Mouse (Mus musculus) MEL (cell line): ENCODE measurements around the gene Ccdc159. TPM values are rescaled to one million over a fixed set of nuclear protein-coding genes. Genes with fewer than 3 reads are reported as not detected.

Experiments
- DNase-seq: peaks from one replicate; pipeline ENCODE4 v3.0.0; 2011; ENCODE audit warnings: low read depth, low spot score
- H3K27ac ChIP-seq: 2 replicates; pipeline ENCODE4 v1.5.1; 2012; ENCODE audit warnings: low read depth, mild to moderate bottlenecking, control low read depth, low read length, moderate library complexity; ENCODE audit not compliant: control insufficient read depth
- H3K27me3 ChIP-seq, 2 experiments: fragments of 150-350 bp in 1 of 2; sonication (generic) in 1 of 2; 2 replicates each; pipeline ENCODE4 v1.6.1; 2012; ENCODE audit warnings: low read length in 2 of 2, mild to moderate bottlenecking in 2 of 2, improper control_type of control experiment in 1 of 2, moderate library complexity in 1 of 2; ENCODE audit not compliant: insufficient read depth in 2 of 2, control insufficient read depth in 1 of 2
- H3K36me3 ChIP-seq, 2 experiments: 2 replicates each; pipeline ENCODE4 v1.6.1; 2012 to 2014; ENCODE audit warnings: low read length in 2 of 2, improper control_type of control experiment in 1 of 2, inconsistent platforms in 1 of 2, mild to moderate bottlenecking in 1 of 2; ENCODE audit not compliant: insufficient read depth in 2 of 2, control insufficient read depth in 1 of 2
- H3K4me1 ChIP-seq, 2 experiments: fragments of 150-350 bp in 1 of 2; sonication (generic) in 1 of 2; 2 replicates each; pipeline ENCODE4 v1.6.1; 2012; ENCODE audit warnings: low read length in 2 of 2, improper control_type of control experiment in 1 of 2, mild to moderate bottlenecking in 1 of 2; ENCODE audit not compliant: insufficient read depth in 2 of 2, control insufficient read depth in 1 of 2
- H3K4me3 ChIP-seq, 2 experiments: fragments of 150-350 bp in 1 of 2; sonication (generic) in 1 of 2; 2 replicates each; pipeline ENCODE4 v1.5.1; 2012; ENCODE audit warnings: low read depth in 2 of 2, low read length in 2 of 2, mild to moderate bottlenecking in 2 of 2, moderate library complexity in 2 of 2, control low read depth in 1 of 2, improper control_type of control experiment in 1 of 2; ENCODE audit not compliant: control insufficient read depth in 1 of 2, insufficient read depth in 1 of 2
- H3K79me2 ChIP-seq: 2 replicates; pipeline ENCODE4 v1.6.1; 2012; ENCODE audit warnings: mild to moderate bottlenecking, low read length, moderate library complexity; ENCODE audit not compliant: control insufficient read depth, poor library complexity, insufficient read depth
- H3K9ac ChIP-seq: 2 replicates; pipeline ENCODE4 v1.6.1; 2012; ENCODE audit warnings: low read depth, mild to moderate bottlenecking, control low read depth, low read length, moderate library complexity; ENCODE audit not compliant: control insufficient read depth, poor library complexity, severe bottlenecking
- H3K9me3 ChIP-seq: fragments of 150-350 bp; sonication (generic); replicated peaks from 2 replicates; pipeline ENCODE4 v1.6.1; 2012; ENCODE audit warnings: mild to moderate bottlenecking, low read length, improper control_type of control experiment, moderate library complexity; ENCODE audit not compliant: insufficient read depth
- BHLHE40 ChIP-seq: IDR thresholded peaks from 2 replicates; pipeline ENCODE4 v1.6.1; 2012; ENCODE audit warnings: low read depth, mild to moderate bottlenecking, inconsistent platforms, low read length, improper control_type of control experiment, borderline replicate concordance
- CHD1 ChIP-seq: IDR thresholded peaks from 2 replicates; pipeline ENCODE4 v1.6.1; 2012; ENCODE audit warnings: low read depth, mild to moderate bottlenecking, inconsistent platforms, low read length, improper control_type of control experiment
- CTCF ChIP-seq, 3 experiments: IDR thresholded peaks in 2 of 3; conservative IDR thresholded peaks in 1 of 3; 2 replicates each; pipeline ENCODE4 v1.5.1; 2011 to 2012; ENCODE audit warnings: low read length in 3 of 3, low read depth in 2 of 3, mild to moderate bottlenecking in 2 of 3, improper control_type of control experiment in 1 of 3, inconsistent platforms in 1 of 3, mixed read lengths in 1 of 3, moderate library complexity in 1 of 3; ENCODE audit not compliant: control insufficient read depth in 1 of 3, insufficient read depth in 1 of 3, poor library complexity in 1 of 3, severe bottlenecking in 1 of 3
- E2F4 ChIP-seq: IDR thresholded peaks from 2 replicates; pipeline ENCODE4 v1.6.1; 2011; ENCODE audit warnings: low read depth, low read length, improper control_type of control experiment, borderline replicate concordance
- ELF1 ChIP-seq: IDR thresholded peaks from 2 replicates; pipeline ENCODE4 v1.6.1; 2014; ENCODE audit warnings: low read depth, mild to moderate bottlenecking, inconsistent platforms, low read length, improper control_type of control experiment, moderate library complexity
- EP300 ChIP-seq, 2 experiments: IDR thresholded peaks; 2 replicates each; pipeline ENCODE4 v1.6.1; 2011; ENCODE audit warnings: improper control_type of control experiment in 2 of 2, low read length in 2 of 2, low read depth in 1 of 2, mild to moderate bottlenecking in 1 of 2
- ETS1 ChIP-seq: IDR thresholded peaks from 2 replicates; pipeline ENCODE4 v1.6.1; 2012; ENCODE audit warnings: low read depth, mild to moderate bottlenecking, inconsistent platforms, low read length, improper control_type of control experiment, moderate library complexity
- GABPA ChIP-seq: IDR thresholded peaks from 2 replicates; pipeline ENCODE4 v1.6.1; 2012; ENCODE audit warnings: low read depth, mild to moderate bottlenecking, inconsistent platforms, low read length, improper control_type of control experiment, moderate library complexity
- HCFC1 ChIP-seq: IDR thresholded peaks from 2 replicates; pipeline ENCODE4 v1.6.1; 2012; ENCODE audit warnings: low read depth, mild to moderate bottlenecking, inconsistent platforms, low read length, improper control_type of control experiment, moderate library complexity
- JUND ChIP-seq: IDR thresholded peaks from 2 replicates; pipeline ENCODE4 v1.6.1; 2011; ENCODE audit warnings: low read depth, mild to moderate bottlenecking, improper control_type of control experiment, low read length
- KAT2A ChIP-seq: conservative IDR thresholded peaks from 2 replicates; pipeline ENCODE4 v1.6.1; 2012; ENCODE audit warnings: low read depth, low read length, improper control_type of control experiment, inconsistent platforms
- MAFK ChIP-seq: IDR thresholded peaks from 2 replicates; pipeline ENCODE4 v1.6.1; 2011; ENCODE audit warnings: low read depth, mild to moderate bottlenecking, low read length, improper control_type of control experiment, borderline replicate concordance
- MAZ ChIP-seq: IDR thresholded peaks from 2 replicates; pipeline ENCODE4 v1.6.1; 2012; ENCODE audit warnings: low read depth, mild to moderate bottlenecking, inconsistent platforms, low read length, improper control_type of control experiment
- MEF2A ChIP-seq: IDR thresholded peaks from 2 replicates; pipeline ENCODE4 v1.6.1; 2014; ENCODE audit warnings: low read depth, mild to moderate bottlenecking, inconsistent platforms, low read length, improper control_type of control experiment; ENCODE audit not compliant: poor library complexity, insufficient replicate concordance, severe bottlenecking; ENCODE audit errors: extremely low read depth
- MXI1 ChIP-seq: IDR thresholded peaks from 2 replicates; pipeline ENCODE4 v1.6.1; 2011; ENCODE audit warnings: mild to moderate bottlenecking, low read depth, low read length, improper control_type of control experiment
- MYC ChIP-seq: IDR thresholded peaks from 2 replicates; pipeline ENCODE4 v1.6.1; 2011; ENCODE audit warnings: low read depth, mild to moderate bottlenecking, low read length, improper control_type of control experiment, moderate library complexity
- POLR2A ChIP-seq, 2 experiments: IDR thresholded peaks; 2 replicates each; pipeline ENCODE4 v1.6.1; 2011 to 2012; ENCODE audit warnings: low read length in 2 of 2, mild to moderate bottlenecking in 2 of 2, control low read depth in 1 of 2, improper control_type of control experiment in 1 of 2, low read depth in 1 of 2, moderate library complexity in 1 of 2; ENCODE audit not compliant: control insufficient read depth in 1 of 2, insufficient read depth in 1 of 2, poor library complexity in 1 of 2
- POLR2AphosphoS2 ChIP-seq: IDR thresholded peaks from 2 replicates; pipeline ENCODE4 v1.6.1; 2011; ENCODE audit warnings: low read length, improper control_type of control experiment
- RAD21 ChIP-seq: IDR thresholded peaks from 2 replicates; pipeline ENCODE4 v1.6.1; 2011; ENCODE audit warnings: mild to moderate bottlenecking, low read depth, low read length, improper control_type of control experiment
- RCOR1 ChIP-seq: IDR thresholded peaks from 2 replicates; pipeline ENCODE4 v1.6.1; 2012; ENCODE audit warnings: low read depth, mild to moderate bottlenecking, inconsistent platforms, low read length, improper control_type of control experiment
- SIN3A ChIP-seq: IDR thresholded peaks from 2 replicates; pipeline ENCODE4 v1.6.1; 2012; ENCODE audit warnings: low read length, improper control_type of control experiment, inconsistent platforms
- SMC3 ChIP-seq: IDR thresholded peaks from 2 replicates; pipeline ENCODE4 v1.6.1; 2011; ENCODE audit warnings: low read depth, low read length, improper control_type of control experiment
- TAL1 ChIP-seq: IDR thresholded peaks from 2 replicates; pipeline ENCODE4 v1.6.1; 2012; ENCODE audit warnings: mild to moderate bottlenecking, inconsistent platforms, low read length, moderate library complexity, mixed read lengths
- TBP ChIP-seq: IDR thresholded peaks from 2 replicates; pipeline ENCODE4 v1.8.0; 2011; ENCODE audit warnings: low read depth, low read length, improper control_type of control experiment
- USF1 ChIP-seq: IDR thresholded peaks from 2 replicates; pipeline ENCODE4 v1.6.1; 2014; ENCODE audit warnings: low read depth, mild to moderate bottlenecking, inconsistent platforms, low read length, improper control_type of control experiment, moderate library complexity
- ZC3H11A ChIP-seq: IDR thresholded peaks from 2 replicates; pipeline ENCODE4 v1.6.1; 2012; ENCODE audit warnings: low read depth, mild to moderate bottlenecking, inconsistent platforms, low read length, improper control_type of control experiment
- ZKSCAN1 ChIP-seq: IDR thresholded peaks from 2 replicates; pipeline ENCODE4 v1.6.1; 2012; ENCODE audit warnings: low read depth, mild to moderate bottlenecking, inconsistent platforms, low read length, improper control_type of control experiment, moderate library complexity
- ZMIZ1 ChIP-seq: IDR thresholded peaks from 2 replicates; pipeline ENCODE4 v1.6.1; 2012; ENCODE audit warnings: low read depth, mild to moderate bottlenecking, inconsistent platforms, low read length, improper control_type of control experiment, moderate library complexity
- ZNF384 ChIP-seq: IDR thresholded peaks from 2 replicates; pipeline ENCODE4 v1.6.1; 2012; ENCODE audit warnings: low read depth, mild to moderate bottlenecking, inconsistent platforms, low read length, improper control_type of control experiment
- polyA plus RNA-seq, 2 experiments: library from polyadenylated mRNA; stranded (reverse) in 1 of 2; unstranded in 1 of 2; fragments of >175 nt in 1 of 2; fragments of >200 nt in 1 of 2; gene quantifications; 2 replicates each; pipeline versions ENCODE4 v1.2.1 to v1.2.4; 2012; ENCODE audit warnings: low replicate concordance in 2 of 2, low read depth in 1 of 2; ENCODE audit not compliant: insufficient read length in 2 of 2, insufficient read depth in 1 of 2, missing spikeins in 1 of 2
- total RNA-seq: library from RNA; depleted of rRNA; stranded (reverse); fragments of 300-350 nt; gene quantifications from 2 replicates; pipeline ENCODE4 v1.2.3, GENCODE M21; 2012

Ccdc159 gene
- total and polyA plus RNA-seq, 3 experiments: 1.0 to 6.4 TPM; not detected in 1

DNA sequence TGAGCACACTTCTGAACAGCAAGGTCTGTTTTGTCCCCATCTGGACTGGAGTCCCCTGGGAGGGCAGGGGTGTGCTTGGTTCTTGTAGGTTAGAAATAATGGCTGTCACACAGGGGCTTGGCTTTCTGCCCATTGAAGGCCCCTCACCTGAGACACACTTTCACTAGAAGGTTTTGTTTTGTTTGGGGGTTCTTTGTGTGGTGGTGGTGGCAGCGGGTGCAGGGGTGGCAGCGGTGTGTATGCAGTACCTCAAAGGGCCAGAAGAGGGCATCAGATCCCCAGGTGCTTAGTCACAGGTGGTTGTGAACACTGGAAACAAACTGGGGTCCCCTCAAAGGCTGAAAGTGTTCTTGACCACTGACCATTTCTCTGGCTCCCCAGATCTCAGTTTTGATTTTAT, 50.7 kb downstream of the Ccdc159 start:
- no peak overlapping the region for H3K27ac ChIP-seq
- peaks cover 11 to 12% of the 10 kb centered on the region in 2 experiments for H3K27me3 ChIP-seq
- H3K4me1 ChIP-seq: no peaks in the 10 kb centered on the region
- H3K4me3 ChIP-seq: no peak overlapping the region
- no peaks in the 10 kb centered on the region for H3K79me2 ChIP-seq
- H3K9ac ChIP-seq: no peak overlapping the region
- TF ChIP-seq JUND: 0 out of 2 replicates have a peak, but pooled peaks have one; percentile 11
- 0 out of 2 replicates have a peak, but pooled peaks have one; percentile 27 for TF ChIP-seq MAZ
- TF ChIP-seq MAFK: no peak
- TF ChIP-seq ZC3H11A: peak; percentile 97
- TF ChIP-seq TBP: no peak
- peak; percentile 96 for TF ChIP-seq RAD21
- TF ChIP-seq CTCF (IDR thresholded peaks at IDR 0.05 in 2 of 3, conservative IDR thresholded peaks at IDR 0.05 in 1 of 3; ENCODE audit: control insufficient read depth in 1 of 3, insufficient read depth in 1 of 3, low read depth in 2 of 3, low read length in 3 of 3, poor library complexity in 1 of 3, severe bottlenecking in 1 of 3): peak; percentile 98 to 100 (median 99)
- 0 out of 2 replicates have a peak, but pooled peaks have one; percentile 56 for TF ChIP-seq MYC
- TF ChIP-seq MXI1: no peak
- TF ChIP-seq EP300 (IDR thresholded peaks at IDR 0.05; ENCODE audit: low read depth in 1 of 2, low read length in 2 of 2): peak in 1 of 2 experiments; percentile 5; a peak in 1 of 4 replicates
- TF ChIP-seq KAT2A: no peak
- peak; percentile 99 for TF ChIP-seq SMC3
- TF ChIP-seq BHLHE40: 0 out of 2 replicates have a peak, but pooled peaks have one; percentile 50
- TF ChIP-seq ELF1: no peak
- TF ChIP-seq ZNF384: peak; percentile 57; the same call in 1 of the 2 replicates
- no peak for TF ChIP-seq TAL1
- TF ChIP-seq SIN3A: peak; percentile 62; the same call in 1 of the 2 replicates
- TF ChIP-seq HCFC1: 0 out of 2 replicates have a peak, but pooled peaks have one; percentile 48
- H3K9me3 ChIP-seq: no peaks in the 10 kb centered on the region
- no peaks in the 10 kb centered on the region for H3K36me3 ChIP-seq
- peak; percentile 82 for DNase-seq

- no peaks in the 10 kb centered on the region for H3K79me2 ChIP-seq
- no peaks in the 10 kb centered on the region for H3K36me3 ChIP-seq
- H3K27me3 ChIP-seq: peaks cover 14 to 17% of the 10 kb centered on the region in 2 experiments
- no peak overlapping the region for H3K9ac ChIP-seq
- TF ChIP-seq TBP: no peak
- no peak for TF ChIP-seq MAZ
- no peak for TF ChIP-seq ZKSCAN1
- no peak for TF ChIP-seq POLR2AphosphoS2
- TF ChIP-seq RCOR1: no peak
- TF ChIP-seq POLR2A (IDR thresholded peaks at IDR 0.05; ENCODE audit: control insufficient read depth in 1 of 2, insufficient read depth in 1 of 2, low read depth in 1 of 2, low read length in 2 of 2, poor library complexity in 1 of 2): no peak
- TF ChIP-seq MEF2A: no peak
- no peak for TF ChIP-seq ZMIZ1
- no peak for TF ChIP-seq E2F4
- no peak for TF ChIP-seq CHD1
- TF ChIP-seq USF1: no peak
- TF ChIP-seq MXI1: no peak
- no peak for TF ChIP-seq GABPA
- TF ChIP-seq ETS1: no peak
- no peak for DNase-seq
- no peak overlapping the region for H3K27ac ChIP-seq
- H3K4me3 ChIP-seq: no peak overlapping the region
- no peaks in the 10 kb centered on the region for H3K4me1 ChIP-seq
- H3K9me3 ChIP-seq: no peaks in the 10 kb centered on the region
Measured at GRCm38 (mm10) chr9:21978398-21979128, 51.3 kb downstream of the Ccdc159 start.
